Mouse (Mus musculus): ENCODE results near the gene Dnajc3.

GRCm38 (mm10) chr14:118979571-118980325, 42.0 kb downstream of the Dnajc3 start:
- TF ChIP-seq CTCF (IDR thresholded peaks at IDR 0.05; ENCODE audit: low read depth) (no peak), EP300 (optimal IDR thresholded peaks at IDR 0.05) (no peak)

Measured in stomach, postnatal 0 days (tissue).